Comparison of ENCODE assay signal across 10 mouse cellular contexts in genomic region chr15:32266122-32266820, GRCm38 (mm10). TPM values are rescaled to one million over a fixed set of nuclear protein-coding genes. Genes with fewer than 3 reads are reported as not detected.
DNase-seq lines count a peak whose midpoint lies in the region; ATAC-seq and TF ChIP-seq lines count a peak whose summit lies in the region.
"Had no signal": no experiment of that assay in that cellular context is flagged by ENCODE, and none has a peak within 500 bp of the region (broad histone marks: within the 10 kb centered on the region; RNA-seq: fewer than 3 reads in every experiment).

No protein-coding gene starts in this region.

- H3K9me3 ChIP-seq in hindbrain, embryonic 16.5 days (ENCODE audit: control insufficient read depth, low read length) = no peaks in the 10 kb centered on the region
- H3K9me3 ChIP-seq in hindbrain, embryonic 12.5 days (replicated peaks) = no peaks in the 10 kb centered on the region
- H3K9me3 ChIP-seq in lung, postnatal 0 days (ENCODE audit: low read length) = no peaks in the 10 kb centered on the region
- no peaks in the 10 kb centered on the region for H3K9me3 ChIP-seq in limb, embryonic 10.5 days (replicated peaks)

- H3K27me3 ChIP-seq in hindbrain, embryonic 16.5 days (replicated peaks; ENCODE audit: control insufficient read depth, insufficient read depth, low read length) = no peaks in the 10 kb centered on the region
- no peaks in the 10 kb centered on the region for H3K27me3 ChIP-seq in hindbrain, embryonic 12.5 days
- H3K27me3 ChIP-seq in lung, postnatal 0 days (replicated peaks; ENCODE audit: insufficient read depth, low read length) = no peaks in the 10 kb centered on the region
- no peaks in the 10 kb centered on the region for H3K27me3 ChIP-seq in limb, embryonic 10.5 days (ENCODE audit: low read depth, poor library complexity, severe bottlenecking)

- TF ChIP-seq EP300 in lung, postnatal 0 days (IDR thresholded peaks at IDR 0.05) = no peak

- TF ChIP-seq POLR2A in lung, adult 2 months (IDR thresholded peaks at IDR 0.05; ENCODE audit: borderline replicate concordance, extremely low read depth, low read depth, low read length) = no peak

- DNase-seq in lung, postnatal 0 days (ENCODE audit: low spot score) = no peak
- DNase-seq in lung, adult 2 months = no peak
- DNase-seq in limb, embryonic 10.5 days (ENCODE audit: low spot score) = no peak
- peak; percentile 71 for DNase-seq in yolk sac, embryonic 10.5 days (ENCODE audit: low spot score)
- no peak for DNase-seq in c-Kit-positive CD71-positive TER-119-positive erythroid progenitor cells, embryonic 14.5 days (ENCODE audit: low spot score)
- DNase-seq: gastrocnemius, postnatal 36 days had no signal

- WGBS in hindbrain, embryonic 16.5 days = 83% methylated on average over 15 of the region's 15 CpGs
- 86% methylated on average over 15 of the region's 15 CpGs for WGBS in hindbrain, embryonic 12.5 days
- WGBS in lung, postnatal 0 days = 65% methylated on average over 15 of the region's 15 CpGs
- WGBS in lung, adult 2 months = 64% methylated on average over 15 of the region's 15 CpGs
- WGBS in limb, embryonic 10.5 days = 77% methylated on average over 15 of the region's 15 CpGs

- H3K9ac ChIP-seq in hindbrain, embryonic 16.5 days (ENCODE audit: low read depth, low read length) = no peak overlapping the region
- H3K9ac ChIP-seq in hindbrain, embryonic 12.5 days = no peak overlapping the region
- no peak overlapping the region for H3K9ac ChIP-seq in lung, postnatal 0 days (replicated peaks; ENCODE audit: low read depth)

- H3K4me1 ChIP-seq in hindbrain, embryonic 16.5 days (ENCODE audit: control insufficient read depth, insufficient read depth, low read depth, low read length) = peaks cover 9% of the 10 kb centered on the region
- peaks cover 5% of the 10 kb centered on the region for H3K4me1 ChIP-seq in hindbrain, embryonic 12.5 days
- no peaks in the 10 kb centered on the region; the same call in 1 of the 2 replicates for H3K4me1 ChIP-seq in lung, postnatal 0 days (ENCODE audit: insufficient read depth, low read depth, low read length)
- peaks cover 2% of the 10 kb centered on the region for H3K4me1 ChIP-seq in lung, adult 2 months (ENCODE audit: control insufficient read depth, insufficient read depth, low read length)
- peaks cover 38% of the 10 kb centered on the region for H3K4me1 ChIP-seq in limb, embryonic 10.5 days

- TF ChIP-seq CTCF in lung, postnatal 0 days (IDR thresholded peaks at IDR 0.05) = no peak
- TF ChIP-seq CTCF in lung, adult 2 months (IDR thresholded peaks at IDR 0.05; ENCODE audit: insufficient read depth, low read length) = no peak

- H3K4me3 ChIP-seq in hindbrain, embryonic 16.5 days (ENCODE audit: low read length) = no peak overlapping the region
- H3K4me3 ChIP-seq in hindbrain, embryonic 12.5 days = no peak overlapping the region
- no peak overlapping the region for H3K4me3 ChIP-seq in lung, postnatal 0 days (ENCODE audit: low read depth, low read length)
- H3K4me3 ChIP-seq in lung, adult 2 months (replicated peaks; ENCODE audit: extremely low read depth, low read depth, low read length) = no peak overlapping the region
- H3K4me3 ChIP-seq in limb, embryonic 10.5 days = no peak overlapping the region

- 0 out of 2 replicates have a peak, but pooled peaks have one; percentile 31 for ATAC-seq in hindbrain, embryonic 16.5 days
- ATAC-seq in hindbrain, embryonic 12.5 days (ENCODE audit: low FRiP score) = no peak
- no peak for ATAC-seq in lung, postnatal 0 days
- ATAC-seq: forebrain, embryonic 14.5 days had no signal

- no peaks in the 10 kb centered on the region for H3K36me3 ChIP-seq in hindbrain, embryonic 16.5 days (ENCODE audit: control insufficient read depth, insufficient read depth, low read length)
- no peaks in the 10 kb centered on the region for H3K36me3 ChIP-seq in hindbrain, embryonic 12.5 days
- no peaks in the 10 kb centered on the region for H3K36me3 ChIP-seq in lung, postnatal 0 days (ENCODE audit: insufficient read depth, low read length)
- peaks cover 26% of the 10 kb centered on the region for H3K36me3 ChIP-seq in limb, embryonic 10.5 days

- H3K4me2 ChIP-seq in hindbrain, embryonic 16.5 days (ENCODE audit: low read length) = no peak overlapping the region
- no peak overlapping the region for H3K4me2 ChIP-seq in hindbrain, embryonic 12.5 days (replicated peaks)
- no peak overlapping the region for H3K4me2 ChIP-seq in lung, postnatal 0 days (replicated peaks; ENCODE audit: low read depth, low read length)

- H3K27ac ChIP-seq in hindbrain, embryonic 16.5 days (ENCODE audit: low read depth, low read length) = no peak overlapping the region
- no peak overlapping the region; the same call in 1 of the 2 replicates for H3K27ac ChIP-seq in hindbrain, embryonic 12.5 days
- peak overlapping the region; percentile 2; the same call in 1 of the 2 replicates for H3K27ac ChIP-seq in lung, postnatal 0 days (ENCODE audit: low read length)
- H3K27ac ChIP-seq in limb, embryonic 10.5 days = peak overlapping the region; percentile 36
- H3K27ac ChIP-seq: macrophage had no signal

RNA-seq across cellular contexts. Expression of gene Sema5a, which starts 21.7 kb away (rescaled TPM):
- 10.1 and 11.6 TPM in 2 replicates for polyA plus RNA-seq in hindbrain, embryonic 16.5 days (2015; fragmentation: Nextera tagmentation; extraction: Ambion mirVana)
- 11.2 and 11.6 TPM in 2 replicates for polyA plus RNA-seq in hindbrain, embryonic 12.5 days (2016; fragmentation: Nextera tagmentation; extraction: Ambion mirVana)
- polyA plus RNA-seq in lung, postnatal 0 days (2015; fragmentation: Nextera tagmentation; extraction: Ambion mirVana) = 8.5 and 9.2 TPM in 2 replicates
- 7.6 and 10.1 TPM in 2 replicates for polyA plus RNA-seq in lung, adult 2 months (2012; rRNA removed)
- 19.5 and 22.6 TPM in 2 replicates for polyA plus RNA-seq in limb, embryonic 10.5 days (2016; fragmentation: Nextera tagmentation; extraction: Ambion mirVana)
- polyA plus RNA-seq: macrophage had no signal

Comparison
In these comparisons a context has a peak if more than half of its experiments do, and no peak if none do; other contexts are left out.
1. H3K27ac ChIP-seq: peak in lung, postnatal 0 days (single experiment) and limb, embryonic 10.5 days (single experiment); none in hindbrain, embryonic 16.5 days (single experiment) and hindbrain, embryonic 12.5 days (single experiment).